Mouse (Mus musculus): ENCODE measurements around the gene Fam13a.

- TF ChIP-seq CTCF (IDR thresholded peaks at IDR 0.05; ENCODE audit: borderline replicate concordance, control insufficient read depth, extremely low read depth, insufficient read depth, low read length, poor library complexity) (no peak), POLR2A (IDR thresholded peaks at IDR 0.05; ENCODE audit: control insufficient read depth, extremely low read depth, insufficient read depth, low read length, poor library complexity) (no peak)
These were observed 94.4 kb downstream of the Fam13a start for GRCm38 (mm10) chr6:58929911-58930431.
